Mouse (Mus musculus) stomach, postnatal 0 days (tissue): ENCODE measurements at regions not wholly inside any gene's neighbourhood (a gene's known extent, or its start where the extent isn't known, plus 50 kb on each side); places are given as distances from the start of the nearest gene placed in this dataset.

Experiments
- CTCF ChIP-seq: IDR thresholded peaks from 2 replicates; pipeline ENCODE4 v1.5.1; 2016; ENCODE audit warnings: antibody characterized with exemption, low read depth, mild to moderate bottlenecking, moderate library complexity
- EP300 ChIP-seq: optimal IDR thresholded peaks from 2 replicates; pipeline ENCODE3; 2016; ENCODE audit warnings: antibody characterized with exemption

DNA sequence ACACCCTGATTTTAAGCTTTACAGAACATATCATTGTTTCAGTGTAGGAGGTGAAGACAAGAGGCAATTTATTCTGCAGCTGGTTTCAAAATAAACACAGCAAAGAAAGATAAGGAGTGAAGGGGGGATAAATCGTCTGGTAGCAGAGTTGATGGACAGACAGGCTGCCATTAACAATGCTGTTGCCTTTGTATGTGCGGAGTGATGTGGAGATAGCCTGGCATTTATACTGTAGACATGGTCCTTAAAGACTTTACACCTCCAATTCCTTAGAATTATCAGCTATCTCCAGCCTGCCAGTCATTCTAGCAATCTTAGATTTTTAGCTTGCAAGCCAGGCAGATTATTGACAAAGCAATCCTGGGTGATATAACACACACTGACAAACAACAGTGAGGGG is 1332.5 kb upstream of the Arrdc3 start:
- TF ChIP-seq CTCF (no peak), EP300 (no peak)
